Mouse (Mus musculus): ENCODE results near the gene Grk2.
"Not testable (repeated sequence)": the region's sequence is repeated elsewhere in the genome, so short reads cannot be mapped to it uniquely, and the experiment has no call there.

- TF ChIP-seq CTCF (IDR thresholded peaks at IDR 0.05; ENCODE audit: borderline replicate concordance, control insufficient read depth, extremely low read depth, insufficient read depth, low read length, poor library complexity); POLR2A (IDR thresholded peaks at IDR 0.05; ENCODE audit: control insufficient read depth, extremely low read depth, insufficient read depth, low read length, poor library complexity): not testable (repeated sequence)
Measured at GRCm38 (mm10) chr19:4248683-4249082, 57.3 kb downstream of the Grk2 start.

All from thymus, adult 2 months (tissue).